Mouse (Mus musculus) urinary bladder, adult 18-20 months (tissue): ENCODE measurements around the gene Eml1.
"Not testable (repeated sequence)": the region's sequence is repeated elsewhere in the genome, so short reads cannot be mapped to it uniquely, and the experiment has no call there.

Source experiments
- DNase-seq, 2 experiments: peaks; one replicate each; pipeline ENCODE4 v3.0.0; 2022; ENCODE audit warnings: low spot score in 2 of 2, mixed read lengths in 2 of 2

The Eml1 gene

DNA sequence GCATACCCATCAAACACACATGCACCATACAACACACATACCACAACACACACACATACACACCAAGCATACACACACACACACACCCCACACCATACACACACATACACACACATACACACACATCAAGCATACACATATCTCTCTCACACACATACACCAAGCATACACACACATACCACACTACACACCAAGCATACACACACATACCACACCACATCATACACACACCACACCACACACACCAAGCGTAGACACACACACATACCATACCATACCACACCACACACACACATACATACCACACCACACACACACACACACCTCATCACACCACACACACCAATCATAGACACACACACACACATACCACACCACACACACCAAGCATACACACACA lies 102.1 kb downstream of the Eml1 start:
- no peak for DNase-seq

GRCm38 (mm10) chr12:108474440-108474839 lies 103.7 kb downstream of the Eml1 start:
- no peak for DNase-seq

DNA sequence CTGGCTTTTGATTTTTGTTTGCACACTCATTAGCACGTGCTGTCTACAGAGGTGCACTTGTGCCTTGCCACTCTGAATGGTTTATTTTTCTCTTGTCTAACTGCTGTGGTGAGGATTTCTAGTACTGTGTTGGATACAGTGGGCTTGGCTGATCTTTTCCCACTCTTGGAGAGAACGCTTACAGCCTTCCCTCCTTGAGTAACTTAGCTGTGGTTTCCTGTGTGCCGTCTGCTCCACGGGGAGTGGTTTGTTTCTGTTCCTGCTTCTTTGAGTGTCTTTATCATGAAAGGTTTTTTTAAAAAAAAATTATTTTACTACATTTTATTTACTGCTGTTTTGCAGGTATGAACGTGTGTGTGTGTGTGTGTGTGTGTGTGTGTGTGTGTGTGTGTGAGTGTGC lies 108.0 kb downstream of the Eml1 start:
- no peak for DNase-seq

DNA sequence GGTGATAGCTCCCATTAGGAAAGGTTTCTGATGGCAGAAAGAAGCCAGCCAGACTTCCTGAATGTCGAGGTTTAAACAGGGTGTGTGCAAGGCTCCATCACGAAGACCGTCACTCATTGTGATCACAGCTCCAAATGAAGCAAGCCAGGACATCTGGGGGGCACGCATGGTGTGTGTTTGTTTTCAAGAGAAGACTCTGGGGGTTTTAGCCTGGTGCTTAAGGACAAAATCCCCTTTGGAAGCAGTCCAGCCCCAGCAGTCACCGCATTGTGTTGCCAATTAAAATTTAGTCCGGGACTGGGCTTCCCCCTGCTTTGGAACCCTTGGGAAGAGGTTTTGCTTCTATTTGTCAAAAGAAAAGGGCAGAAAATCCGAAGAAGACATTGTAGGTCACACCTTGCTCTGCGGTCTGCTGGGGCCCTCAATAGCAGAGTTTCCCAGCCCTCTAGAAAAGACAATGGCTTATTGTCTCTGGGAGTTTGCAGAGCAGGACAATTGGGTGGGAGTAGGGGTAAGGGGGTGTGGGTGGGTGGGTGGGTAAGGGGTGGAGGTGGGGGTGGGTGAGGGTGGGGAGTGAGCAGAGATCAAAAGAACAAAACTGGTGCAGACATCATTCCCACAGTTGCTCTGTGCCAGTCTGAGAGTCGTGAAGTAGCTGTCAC lies 110.1 kb downstream of the Eml1 start:
- DNase-seq: no peak

- no peak for DNase-seq
These were observed 118.3 kb downstream of the Eml1 start for GRCm38 (mm10) chr12:108489076-108489475.

DNA sequence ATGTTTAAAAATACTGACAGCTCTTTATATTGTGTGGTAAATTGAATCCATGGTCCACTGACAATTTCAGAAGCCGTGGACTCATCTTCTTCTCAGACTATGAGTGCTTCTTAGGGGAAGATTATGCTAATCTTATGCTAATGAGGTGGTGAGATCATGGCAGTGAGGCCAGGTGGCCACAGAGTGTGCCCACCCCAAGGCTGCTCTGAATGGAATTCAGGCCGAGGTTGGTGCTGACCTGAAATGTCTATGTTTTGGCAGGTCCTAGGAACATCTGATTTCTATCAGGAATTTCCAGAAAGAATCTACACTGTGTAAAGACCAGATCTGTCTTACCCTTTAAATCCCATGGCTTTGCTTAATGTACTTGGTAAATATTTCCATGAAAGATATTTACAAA lies 119.0 kb downstream of the Eml1 start:
- DNase-seq: no peak

GRCm38 (mm10) chr12:108490336-108490735 lies 119.6 kb downstream of the Eml1 start:
- DNase-seq: no peak

DNA sequence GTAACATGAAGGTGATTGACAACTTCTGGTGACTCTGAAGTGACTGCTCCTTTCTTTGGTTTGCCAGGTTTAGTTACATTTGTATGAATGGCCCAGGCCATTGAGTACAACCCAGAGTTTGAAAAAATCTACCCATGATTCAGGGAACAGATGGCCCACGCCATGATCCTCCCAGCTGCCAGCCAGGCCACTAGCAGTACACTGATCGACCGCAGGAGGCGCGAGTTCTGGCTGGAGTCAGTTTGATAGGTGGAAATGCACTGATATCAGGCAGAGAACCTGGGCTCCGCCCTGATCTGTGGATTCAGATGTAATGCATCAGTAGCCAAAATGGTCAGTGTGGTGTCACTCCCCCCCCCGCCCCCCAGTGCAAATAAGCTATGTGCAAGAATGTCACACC lies 120.2 kb downstream of the Eml1 start:
- no peak for DNase-seq

DNA sequence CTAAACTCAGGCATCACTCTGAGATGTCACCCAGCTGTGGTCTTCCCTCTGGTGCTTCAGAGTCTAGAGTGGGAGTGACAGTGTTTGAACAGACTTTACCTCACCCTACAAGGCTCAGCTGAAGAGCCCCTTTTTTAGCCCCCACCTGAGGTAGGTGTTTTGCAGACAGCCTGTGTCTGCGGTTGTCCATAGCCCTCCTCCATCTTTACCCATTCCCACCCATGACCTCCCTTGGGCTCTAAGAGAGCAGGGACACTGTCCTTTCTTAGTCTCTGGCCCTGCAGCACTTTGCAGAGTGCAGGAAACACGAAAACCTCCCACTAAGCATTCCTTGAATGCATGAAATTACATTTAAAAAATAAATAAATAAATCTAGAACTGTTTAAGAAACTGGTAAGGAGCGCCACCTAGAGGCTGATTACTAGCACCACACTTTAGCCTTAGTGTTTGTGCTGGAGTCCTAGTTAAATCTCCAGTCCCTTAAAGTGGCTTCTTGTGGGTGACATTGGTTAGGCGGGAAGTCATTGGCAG lies 123.3 kb downstream of the Eml1 start:
- no peak for DNase-seq

DNA sequence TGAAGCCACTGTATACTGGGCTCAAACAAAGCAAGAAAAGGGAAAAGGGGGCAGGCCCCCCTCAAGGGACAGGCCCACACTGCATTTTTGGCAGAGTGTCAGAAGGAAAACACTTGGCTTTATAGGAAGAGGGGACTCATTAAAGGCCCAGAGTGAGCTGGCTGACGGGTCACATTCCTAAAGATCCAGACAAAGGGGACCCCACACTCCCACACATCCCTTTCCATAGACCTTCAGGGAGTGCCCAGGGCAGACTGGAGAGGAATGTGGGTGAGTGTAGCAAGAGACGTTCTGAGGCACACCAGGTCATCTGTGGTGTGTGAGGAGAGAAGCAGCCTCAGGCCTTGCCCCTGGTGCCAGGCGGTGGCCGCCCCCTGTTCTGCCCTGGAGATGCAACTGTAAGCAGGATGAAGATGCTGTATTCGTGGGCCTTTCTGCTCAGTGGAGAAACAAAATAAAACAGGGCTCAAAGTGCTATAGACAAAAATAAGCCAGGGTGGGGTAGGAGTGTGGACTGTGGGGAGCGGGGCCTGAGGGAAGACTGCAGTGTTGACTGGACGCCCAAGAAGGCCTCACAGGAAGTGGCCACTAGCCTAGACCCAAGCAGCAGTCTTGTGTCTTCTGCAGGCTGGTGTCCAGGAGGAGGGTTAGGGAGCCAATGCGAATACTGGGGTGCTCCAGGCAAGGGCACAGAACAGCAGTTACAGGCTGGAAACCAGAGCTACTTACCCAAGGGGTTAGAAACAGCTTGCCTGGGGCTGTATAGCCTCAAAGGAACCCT lies 124.9 kb downstream of the Eml1 start:
- DNase-seq: no peak

- no peak for DNase-seq
These were observed 132.3 kb downstream of the Eml1 start for GRCm38 (mm10) chr12:108503064-108503463.

GRCm38 (mm10) chr12:108503582-108503981 lies 132.8 kb downstream of the Eml1 start:
- no peak for DNase-seq

- DNase-seq: no peak
These were observed 135.1 kb downstream of the Eml1 start for GRCm38 (mm10) chr12:108505846-108506245.

GRCm38 (mm10) chr12:108507046-108507445 lies 136.3 kb downstream of the Eml1 start:
- DNase-seq: not testable (repeated sequence)

- DNase-seq: no peak
These were observed 139.8 kb downstream of the Eml1 start for GRCm38 (mm10) chr12:108510571-108510970.

DNA sequence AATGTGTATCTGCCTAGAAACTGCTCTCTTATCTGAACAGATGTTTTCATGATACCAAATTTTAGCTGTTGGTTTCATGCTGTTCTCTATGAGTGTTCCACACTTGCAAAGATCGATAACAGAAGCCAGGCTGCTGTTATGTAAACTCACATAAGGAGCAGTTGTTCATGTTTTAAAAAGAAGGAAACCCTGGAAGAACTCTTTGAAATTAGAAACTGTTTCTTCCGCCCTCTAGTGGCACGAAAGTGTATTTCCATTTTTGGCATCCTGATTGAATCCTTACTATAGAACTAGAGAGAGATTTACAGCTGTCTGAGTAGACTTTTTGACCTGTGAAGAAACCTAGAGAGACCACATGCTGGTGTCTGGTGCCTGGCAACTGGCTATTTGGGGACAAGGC lies 140.3 kb downstream of the Eml1 start:
- DNase-seq: no peak

DNA sequence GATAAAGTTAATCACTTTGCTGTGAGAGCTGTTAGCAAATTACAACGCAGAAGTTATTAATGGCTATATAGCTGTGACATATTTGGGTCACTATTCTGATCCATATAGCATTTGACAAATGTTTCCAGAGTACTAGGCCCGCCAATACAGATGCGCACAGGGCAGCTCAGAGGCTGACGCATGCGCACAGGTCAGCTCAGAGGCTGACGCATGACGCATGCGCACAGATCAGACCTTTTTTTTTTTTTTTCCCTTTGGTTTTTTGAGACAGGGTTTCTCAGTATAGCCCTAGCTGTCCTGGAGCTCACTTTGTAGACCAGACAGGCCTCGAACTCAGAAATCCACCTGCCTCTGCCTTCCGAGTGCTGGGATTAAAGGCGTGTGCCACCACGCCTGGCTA lies 144.7 kb downstream of the Eml1 start:
- no peak for DNase-seq

DNA sequence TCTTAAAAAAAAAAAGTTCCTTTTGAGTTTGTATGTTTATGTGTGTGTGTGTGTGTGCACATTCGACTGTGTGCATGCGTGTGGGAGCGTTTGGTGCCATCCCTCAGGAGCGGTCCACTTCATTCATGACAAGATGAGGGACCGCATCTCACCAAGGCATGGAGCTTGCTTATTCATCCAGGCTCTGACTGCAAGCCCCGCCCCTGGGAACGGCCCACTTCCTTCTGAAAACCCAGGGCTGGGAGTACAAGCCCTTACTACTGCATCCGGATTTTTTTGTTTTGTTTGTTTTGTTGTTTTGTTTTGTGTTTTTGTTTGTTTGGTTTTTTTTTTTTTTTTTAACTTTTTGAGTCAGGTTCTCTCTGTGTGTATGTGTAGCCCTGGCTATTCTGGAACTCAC lies 148.6 kb downstream of the Eml1 start:
- DNase-seq: no peak

- DNase-seq: no peak
These were observed 158.5 kb downstream of the Eml1 start for GRCm38 (mm10) chr12:108529214-108529613.

DNA sequence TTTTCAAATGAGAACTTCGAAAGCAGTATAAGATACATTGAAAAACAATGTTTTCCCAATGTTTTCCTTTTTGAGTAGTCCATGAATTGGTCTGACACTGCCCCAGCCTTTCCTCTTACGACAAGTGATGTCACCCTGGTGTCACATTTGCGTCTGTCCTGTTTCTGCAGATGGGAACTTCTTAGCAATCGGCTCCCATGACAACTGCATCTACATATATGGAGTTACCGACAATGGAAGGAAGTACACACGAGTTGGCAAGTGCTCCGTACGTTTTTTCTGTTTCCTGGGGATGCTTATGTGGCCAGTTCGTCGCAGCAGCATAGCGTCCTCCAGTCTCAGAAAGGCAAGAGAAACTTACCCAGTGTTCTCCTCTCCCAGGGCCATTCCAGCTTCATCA lies 163.7 kb downstream of the Eml1 start:
- no peak for DNase-seq

GRCm38 (mm10) chr12:108536461-108536860 lies 165.7 kb downstream of the Eml1 start:
- no peak for DNase-seq

- DNase-seq: no peak
These were observed 170.3 kb downstream of the Eml1 start for GRCm38 (mm10) chr12:108541088-108541487.

- no peak for DNase-seq
These were observed 175.9 kb downstream of the Eml1 start for GRCm38 (mm10) chr12:108546508-108547153.
